Mouse (Mus musculus) layer of hippocampus, adult 8-10 months (tissue): ENCODE results near the gene Nudt6. TPM values are rescaled to one million over a fixed set of nuclear protein-coding genes. Genes with fewer than 3 reads are reported as not detected.

Experiments
- DNase-seq, 2 experiments: peaks; one replicate each; pipeline ENCODE4 v3.0.0; 2022; ENCODE audit warnings: low spot score in 2 of 2
- total RNA-seq, 4 experiments: library from RNA; stranded (reverse); gene quantifications; 2 replicates each; pipeline ENCODE4 v1.2.4; 2022

Gene Nudt6
- total RNA-seq, 4 experiments from 2014 or later, result 4.7 to 8.2 (median 5.4) TPM

GRCm38 (mm10) chr3:37383096-37383765 lies 36.8 kb downstream of the Nudt6 start:
- no peak for DNase-seq

- no peak for DNase-seq
These were observed 38.6 kb downstream of the Nudt6 start for GRCm38 (mm10) chr3:37381457-37381856.

- DNase-seq, result peak in 1 of 2 experiments; percentile 20
These were observed 39.8 kb downstream of the Nudt6 start for GRCm38 (mm10) chr3:37379930-37380881.

GRCm38 (mm10) chr3:37379201-37379600 lies 40.8 kb downstream of the Nudt6 start:
- DNase-seq, result no peak

GRCm38 (mm10) chr3:37378412-37378811 lies 41.6 kb downstream of the Nudt6 start:
- no peak for DNase-seq

GRCm38 (mm10) chr3:37377926-37378325 lies 42.1 kb downstream of the Nudt6 start:
- no peak for DNase-seq

- DNase-seq, result no peak
These were observed 46.3 kb downstream of the Nudt6 start for GRCm38 (mm10) chr3:37373712-37374111.

GRCm38 (mm10) chr3:37370407-37370806 lies 49.6 kb downstream of the Nudt6 start:
- DNase-seq, result no peak

- no peak for DNase-seq
These were observed 53.5 kb downstream of the Nudt6 start for GRCm38 (mm10) chr3:37366381-37367053.

- no peak for DNase-seq
These were observed 54.0 kb downstream of the Nudt6 start for GRCm38 (mm10) chr3:37365976-37366375.

- DNase-seq, result no peak
These were observed 54.9 kb downstream of the Nudt6 start for GRCm38 (mm10) chr3:37365144-37365543.

GRCm38 (mm10) chr3:37360729-37361128 lies 59.3 kb downstream of the Nudt6 start:
- no peak for DNase-seq

Other genes starting within 250 kb of the Nudt6 start
- gene Il21, start 187.6 kb downstream of the Nudt6 start, total RNA-seq, result under 1 TPM in 1 of 4 experiments, not detected in 3; 0.17 TPM
- 1 to 10 TPM; 5.2 to 6.5 (median 6.3) TPM for gene Bbs12, start 107.7 kb downstream of the Nudt6 start, total RNA-seq
- 10 to 100 TPM in 3 of 4 experiments, 1 to 10 TPM in 1; 8.8 to 17.9 (median 14.4) TPM for gene Cetn4, start 107.5 kb downstream of the Nudt6 start, total RNA-seq
- 10 to 100 TPM in 2 of 4 experiments, 1 to 10 TPM in 2; 9.0 to 14.2 (median 10.9) TPM for gene Fgf2, start 71.9 kb downstream of the Nudt6 start, total RNA-seq
- 10 to 100 TPM; 21.9 to 28.1 (median 24.4) TPM for gene Spata5, start 315 bp downstream of the Nudt6 start, total RNA-seq
- gene Spry1, start 219.7 kb upstream of the Nudt6 start, total RNA-seq, result 10 to 100 TPM in 2 of 4 experiments, 1 to 10 TPM in 2; 9.0 to 13.6 (median 10.1) TPM